Mouse (Mus musculus) gonadal fat pad, adult 2 months (tissue): ENCODE data around the gene Cd200r1. TPM values are rescaled to one million over a fixed set of nuclear protein-coding genes. Genes with fewer than 3 reads are reported as not detected.

ENCODE experiments used
- DNase-seq: peaks from one replicate; pipeline ENCODE4 v3.0.0-alpha.2; 2012; ENCODE audit warnings: low read depth
- polyA plus RNA-seq: library from polyadenylated mRNA; depleted of rRNA; stranded (reverse); fragments of >200 nt; gene quantifications from 2 replicates; pipeline ENCODE4 v1.2.3, GENCODE M21; 2012; rRNA removed

Cd200r1 gene
- 1.7 and 1.8 TPM in 2 replicates for polyA plus RNA-seq

GRCm38 (mm10) chr16:44765555-44766319 is at the start of gene Cd200r1:
Cd200r1 (plus strand) TSS chr16:44765736.
- DNase-seq: no peak

DNA sequence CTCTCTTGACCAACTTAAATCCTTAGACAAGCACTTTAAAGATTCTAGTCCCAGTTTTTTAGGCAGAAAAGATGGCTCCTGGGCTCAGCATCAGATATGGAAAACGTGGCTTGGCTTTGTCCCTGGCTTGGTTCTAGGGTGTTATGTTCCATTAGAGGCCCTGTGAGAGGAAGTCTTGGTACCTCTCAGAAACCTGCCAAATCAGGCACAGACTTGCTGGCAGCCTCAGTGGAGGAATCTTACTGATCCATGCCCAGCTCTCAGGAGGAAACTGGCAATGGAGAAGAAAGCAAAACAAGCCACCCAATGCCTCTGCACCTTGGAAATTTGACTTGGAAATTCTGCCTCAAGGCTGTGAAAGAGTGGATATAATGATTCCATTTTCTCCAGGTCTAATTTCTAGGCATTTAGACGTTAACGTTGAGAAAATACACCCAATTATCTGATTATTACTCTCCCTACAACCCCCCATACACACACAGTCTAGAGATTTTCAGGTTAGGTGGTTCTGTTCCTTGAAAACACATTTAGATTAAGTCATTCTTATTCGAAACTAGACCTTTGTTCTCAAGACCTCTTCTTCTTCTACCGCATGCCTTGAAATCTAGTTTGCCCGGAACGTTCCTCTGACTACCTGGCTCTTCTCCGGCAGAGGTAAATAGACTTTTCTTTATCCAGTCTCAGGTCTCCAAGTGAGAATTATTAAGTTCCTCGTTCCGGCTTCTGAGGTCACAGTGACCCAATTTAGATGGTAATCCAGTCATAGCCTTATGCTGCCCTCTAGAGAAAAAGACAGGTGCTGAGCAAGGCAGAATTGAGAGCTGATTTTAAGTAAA is 49.0 kb upstream of the Cd200r1 start:
- no peak for DNase-seq

DNA sequence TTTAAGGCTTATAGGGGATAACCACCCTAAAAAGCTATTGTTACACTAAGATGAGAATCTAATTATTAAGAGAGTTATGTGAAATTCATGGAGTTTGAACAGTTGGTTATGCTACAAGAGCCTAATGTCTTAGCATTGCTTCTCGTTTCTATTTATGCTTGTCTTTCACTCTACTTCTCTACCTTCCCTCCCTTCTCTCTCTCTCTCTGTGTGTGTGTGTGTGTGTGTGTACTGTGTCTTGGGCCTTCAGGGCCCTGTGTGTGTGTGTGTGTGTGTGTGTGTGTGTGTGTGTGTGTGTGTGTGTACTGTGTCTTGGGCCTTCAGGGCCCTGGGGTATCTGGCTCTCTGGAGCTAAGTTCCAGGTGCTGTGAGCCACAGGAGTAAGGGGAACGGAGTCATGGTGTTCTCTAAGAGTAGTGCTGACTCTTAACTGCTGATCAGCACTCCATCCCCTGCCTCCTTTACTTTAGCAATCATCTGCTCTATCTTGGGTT is 48.3 kb upstream of the Cd200r1 start:
- no peak for DNase-seq

DNA sequence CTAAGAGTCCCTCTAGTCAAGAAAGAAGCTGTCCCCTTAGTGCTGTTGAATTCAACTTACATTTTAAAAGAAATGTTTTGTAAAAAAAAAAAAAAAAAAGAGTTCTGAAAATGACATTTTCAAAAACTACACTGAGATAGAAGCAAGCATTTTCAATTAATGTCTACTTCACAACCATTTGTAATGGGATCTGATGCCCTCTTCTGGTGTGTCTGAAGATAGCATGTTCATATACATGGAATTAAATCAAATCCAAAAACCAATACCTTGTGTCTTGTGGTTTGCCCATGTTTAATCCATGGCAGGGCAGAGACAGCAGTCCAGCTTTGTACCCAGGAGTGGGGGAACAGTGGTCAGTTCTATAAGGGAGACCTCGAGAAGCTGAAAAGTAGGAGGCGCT is 47.7 kb upstream of the Cd200r1 start:
- DNase-seq: no peak

GRCm38 (mm10) chr16:44719349-44719748 is 46.2 kb upstream of the Cd200r1 start:
- DNase-seq: peak; percentile 41

- no peak for DNase-seq
Observed at GRCm38 (mm10) chr16:44720518-44720917, 45.0 kb upstream of the Cd200r1 start.

- no peak for DNase-seq
Observed at GRCm38 (mm10) chr16:44722666-44723065, 42.9 kb upstream of the Cd200r1 start.

DNA sequence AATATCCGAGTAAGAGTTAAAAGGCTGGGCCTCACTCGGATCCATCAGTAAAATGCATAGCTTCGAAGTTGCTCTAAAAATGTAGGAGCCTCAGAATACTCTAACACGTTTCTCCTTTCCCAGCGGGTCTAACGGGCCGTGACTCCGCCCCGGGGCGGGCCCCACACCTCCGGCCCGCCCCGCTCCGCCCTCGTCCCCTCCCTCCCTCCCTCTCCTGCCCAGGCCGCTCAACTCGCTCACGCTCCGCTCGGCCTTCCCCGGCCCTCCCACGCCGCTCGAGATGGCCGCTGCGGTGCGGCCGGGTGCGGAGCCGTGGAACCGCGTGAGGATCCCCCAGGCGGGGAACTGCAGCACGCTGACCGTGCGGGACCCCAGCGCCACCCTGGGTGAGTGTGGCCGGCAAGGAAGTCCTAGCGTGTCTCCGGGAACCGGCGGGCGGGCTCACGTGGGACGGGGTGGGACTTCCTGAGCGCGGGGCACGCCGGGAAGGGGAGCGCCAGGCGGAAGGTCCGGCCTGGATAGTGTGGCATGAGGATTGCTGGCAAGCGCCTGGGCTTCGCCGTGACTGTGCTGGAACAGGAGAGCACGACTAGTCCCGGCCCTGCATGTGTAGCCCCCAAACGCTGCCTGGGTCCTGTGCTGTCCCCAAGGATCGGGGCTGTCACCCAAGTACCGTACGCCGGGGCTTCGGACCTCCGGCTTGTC is 41.3 kb upstream of the Cd200r1 start, which contains the start of gene Nepro:
Nepro (plus strand) TSS at position 219 of the 705 bp plus-strand sequence.
- peak; percentile 51 for DNase-seq

GRCm38 (mm10) chr16:44724847-44725246 is 40.7 kb upstream of the Cd200r1 start:
- no peak for DNase-seq

GRCm38 (mm10) chr16:44725286-44726223 is 40.0 kb upstream of the Cd200r1 start:
- DNase-seq: no peak

DNA sequence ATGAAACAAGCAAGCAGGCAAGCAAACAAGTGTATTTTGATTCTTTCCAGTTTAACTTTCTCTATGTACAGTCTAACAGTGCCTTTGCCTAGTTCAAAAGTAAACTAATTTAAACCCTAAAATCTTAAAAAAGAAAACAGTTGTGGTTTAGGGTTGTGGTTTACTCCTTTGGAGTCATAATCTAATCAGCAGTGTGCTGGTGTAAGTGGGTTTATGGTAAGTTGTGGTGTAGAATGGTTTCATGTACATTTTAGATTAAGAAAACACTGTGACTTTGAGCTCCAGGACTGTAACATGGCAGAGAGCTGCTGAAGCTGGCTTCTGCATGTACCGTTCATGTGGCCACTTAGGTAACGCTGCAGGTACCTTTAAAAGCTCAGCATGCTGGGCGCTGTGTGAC is 38.0 kb upstream of the Cd200r1 start:
- no peak for DNase-seq

DNA sequence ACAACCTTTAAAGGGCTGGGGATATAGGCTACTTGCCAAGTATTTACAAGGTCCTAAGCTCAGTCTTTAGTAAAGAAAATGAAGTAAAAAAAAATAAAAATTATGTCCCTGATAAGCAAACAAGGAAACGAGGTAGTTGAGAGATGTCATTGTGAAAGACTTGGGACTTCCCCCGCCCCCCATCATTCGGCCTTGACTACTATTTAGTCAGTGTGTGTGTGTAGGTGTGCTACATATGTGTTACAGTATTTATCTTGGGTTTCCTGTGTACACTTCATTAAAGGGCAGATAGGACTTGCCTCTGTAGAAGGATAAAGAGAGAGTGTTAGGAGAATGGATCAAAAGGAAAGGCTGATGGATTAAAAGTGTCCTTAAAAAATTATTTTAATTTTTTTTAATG is 31.5 kb upstream of the Cd200r1 start:
- DNase-seq: no peak

DNA sequence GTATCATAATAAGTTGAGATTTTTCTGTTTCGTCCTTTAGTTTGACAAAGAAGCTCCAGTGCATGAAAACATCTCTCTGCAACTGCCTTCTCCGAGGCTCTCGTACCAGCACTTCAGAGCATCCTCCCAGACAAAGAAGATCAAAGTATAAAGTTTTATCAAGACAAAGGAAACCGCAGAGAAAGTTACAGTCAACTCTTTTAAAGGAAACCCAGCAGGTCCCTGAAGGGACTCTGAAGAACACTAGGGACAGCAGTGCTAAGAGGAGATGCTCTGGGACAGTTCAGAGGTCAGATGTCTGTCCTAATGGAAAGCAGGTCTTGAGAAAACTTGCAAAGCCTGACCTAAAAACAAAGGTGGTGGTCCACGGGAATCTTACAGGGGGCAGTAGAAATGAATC is 29.9 kb upstream of the Cd200r1 start:
- DNase-seq: no peak

DNA sequence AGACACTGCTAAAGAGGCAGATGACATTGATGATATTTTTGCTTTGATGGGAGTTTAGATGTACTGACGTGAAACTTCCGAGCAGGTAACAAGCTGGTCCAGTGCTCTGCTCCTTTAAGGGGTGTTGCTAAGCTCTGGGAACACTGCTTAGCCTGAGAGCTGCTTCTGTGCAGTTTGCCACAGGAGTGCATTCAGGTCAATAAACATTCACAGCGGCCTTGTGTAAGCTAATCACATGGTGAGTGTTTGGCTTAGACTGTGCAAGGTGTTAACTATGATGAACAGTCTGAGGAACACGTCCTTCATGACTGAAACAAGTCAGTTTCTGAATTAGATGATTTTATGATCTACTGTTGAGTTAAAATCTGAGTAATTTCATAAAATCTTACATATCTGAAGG is 29.4 kb upstream of the Cd200r1 start:
- DNase-seq: no peak

DNA sequence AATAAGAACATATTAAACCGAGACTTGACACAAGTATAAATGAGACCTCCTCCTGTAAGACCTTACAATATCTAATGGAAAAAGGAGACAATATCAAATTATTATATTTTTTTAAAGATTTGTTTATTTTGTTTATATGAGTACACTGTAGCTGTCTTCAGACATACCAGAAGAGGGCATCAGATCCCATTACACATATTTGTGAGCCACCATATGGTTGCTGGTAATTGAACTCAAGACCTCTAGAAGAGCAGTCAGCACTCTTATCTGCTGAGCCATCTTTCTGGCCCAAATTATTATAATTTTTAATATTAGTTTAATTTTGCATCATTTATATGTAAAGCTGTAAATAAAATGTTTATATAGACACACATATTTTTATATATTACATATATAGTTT is 22.8 kb upstream of the Cd200r1 start:
- no peak for DNase-seq

DNA sequence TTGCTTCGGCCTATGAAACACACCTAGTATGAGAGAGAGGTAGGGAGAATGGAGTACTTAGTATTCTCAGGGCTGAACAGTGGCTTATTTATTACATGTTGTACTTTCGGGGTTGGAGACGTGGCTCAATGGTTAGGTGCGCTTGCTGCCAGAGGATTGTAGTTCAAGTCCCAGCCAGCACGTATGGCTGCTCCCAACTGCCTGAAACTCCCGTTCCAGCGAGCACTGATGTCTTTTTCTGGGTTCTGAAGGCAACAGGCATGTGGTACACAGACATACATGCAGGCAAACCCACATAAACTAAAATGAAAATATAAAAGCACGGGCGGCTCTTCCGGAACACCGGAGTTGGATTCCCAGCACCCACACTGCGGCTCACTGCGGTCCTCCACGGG is 20.1 kb upstream of the Cd200r1 start:
- no peak for DNase-seq

- DNase-seq: peak; percentile 71
Observed at GRCm38 (mm10) chr16:44745866-44746562, 19.5 kb upstream of the Cd200r1 start, which contains the start of gene Gtpbp8. Gtpbp8 (minus strand) TSS chr16:44746363.

DNA sequence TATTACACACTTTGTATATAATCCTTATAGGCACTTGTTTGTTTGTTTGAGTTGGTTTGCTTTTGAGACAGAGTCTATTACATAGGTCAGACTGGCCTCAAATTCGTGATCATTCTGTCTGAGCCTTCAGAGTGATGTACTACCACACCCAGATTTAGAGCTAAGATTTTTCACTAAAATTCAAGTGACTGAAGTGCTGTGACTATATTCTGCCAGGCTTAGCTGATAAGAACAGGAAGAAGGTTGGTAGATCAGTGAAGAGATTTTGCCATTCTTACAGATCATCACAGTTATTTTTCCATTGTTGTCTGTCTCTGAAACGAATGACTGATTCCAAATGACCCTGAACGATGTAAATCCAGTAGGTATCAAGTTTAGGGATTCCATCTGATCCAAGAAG is 17.5 kb upstream of the Cd200r1 start:
- no peak for DNase-seq

GRCm38 (mm10) chr16:44757700-44758099 is 7.8 kb upstream of the Cd200r1 start:
- DNase-seq: no peak

GRCm38 (mm10) chr16:44761811-44762210 is 3.7 kb upstream of the Cd200r1 start:
- no peak for DNase-seq
